Mouse (Mus musculus) kidney, postnatal 0 days (tissue): ENCODE results near the gene Gm9913. TPM values are rescaled to one million over a fixed set of nuclear protein-coding genes. Genes with fewer than 3 reads are reported as not detected.
A peak's percentile ranks its signal among the peaks of the same experiment; 100 is the strongest.

ENCODE experiments used
- ATAC-seq: fragments of 200-750 bp; cut with Nextera tagmentation; replicated peaks from 2 replicates; pipeline ENCODE4 v1.8.0; 2017; ENCODE audit warnings: low read depth, moderate number of reproducible peaks, moderate TSS enrichment, moderate library complexity; ENCODE audit not compliant: low FRiP score
- DNase-seq: peaks from one replicate; pipeline ENCODE4 v3.0.0-alpha.2; 2016; ENCODE audit warnings: low spot score
- H3K27ac ChIP-seq: fragments of 300-500 bp; sonication (generic); 2 replicates; pipeline ENCODE4 v1.5.1; 2014; ENCODE audit warnings: mild to moderate bottlenecking
- H3K27me3 ChIP-seq: fragments of 300-500 bp; sonication (generic); 2 replicates; pipeline ENCODE4 v1.6.1; 2014; ENCODE audit warnings: low read length, mixed read lengths; ENCODE audit not compliant: insufficient read depth
- H3K36me3 ChIP-seq: fragments of 300-500 bp; sonication (generic); 2 replicates; pipeline ENCODE4 v1.6.1; 2014; ENCODE audit warnings: low read length, mixed read lengths; ENCODE audit not compliant: insufficient read depth
- H3K4me1 ChIP-seq: fragments of 300-500 bp; sonication (generic); replicated peaks from 2 replicates; pipeline ENCODE4 v1.6.1; 2014; ENCODE audit warnings: antibody characterized with exemption, low read length, mixed read lengths; ENCODE audit not compliant: insufficient read depth
- H3K4me2 ChIP-seq: fragments of 300-500 bp; sonication (generic); 2 replicates; pipeline ENCODE4 v1.6.1; 2014; ENCODE audit warnings: mild to moderate bottlenecking, low read length, moderate library complexity, mixed read lengths
- H3K4me3 ChIP-seq: fragments of 300-500 bp; sonication (generic); replicated peaks from 2 replicates; pipeline ENCODE4 v1.5.1; 2014; ENCODE audit warnings: low read depth, low read length
- H3K9ac ChIP-seq: fragments of 300-500 bp; sonication (generic); 2 replicates; pipeline ENCODE4 v1.6.1; 2014; ENCODE audit warnings: low read depth, low read length
- H3K9me3 ChIP-seq: fragments of 300-500 bp; sonication (generic); replicated peaks from 2 replicates; pipeline ENCODE4 v1.6.1; 2016; ENCODE audit warnings: low read length, inconsistent platforms, mixed read lengths
- CTCF ChIP-seq: IDR thresholded peaks from 2 replicates; pipeline ENCODE4 v1.5.1; 2016; ENCODE audit warnings: antibody characterized with exemption, low read depth, mild to moderate bottlenecking, moderate library complexity
- WGBS: fragments of 180-500 bp; shearing (Covaris S2); extraction: QIAGEN DNeasy Blood & Tissue Kit; methylation state at CpG from one replicate; pipeline ENCODE4 v1.1.7; 2014; 5-methylcytosine and 5-hydroxymethylcytosine counted together
- polyA plus RNA-seq: library from polyadenylated mRNA; unstranded; fragments of >200 nt; fragmentation: Nextera tagmentation; extraction: Ambion mirVana; gene quantifications from 2 replicates; pipeline ENCODE4 v1.2.1, GENCODE M21; 2015

The Gm9913 gene
- polyA plus RNA-seq, 1 experiment from 2014 or later = 0.26 TPM

- Histone ChIP-seq H3K4me1 (no peaks in the 10 kb centered on the region), H3K27me3 (no peaks in the 10 kb centered on the region), H3K9me3 (no peaks in the 10 kb centered on the region), H3K4me3 (no peak overlapping the region), H3K27ac (no peak overlapping the region), H3K9ac (no peak overlapping the region), H3K36me3 (no peaks in the 10 kb centered on the region), H3K4me2 (no peak overlapping the region)
- DNase-seq (no peak), ATAC-seq (no peak)
- no peak for TF ChIP-seq CTCF
- WGBS = 60% methylated on average over 1 of the region's 1 CpGs
These were observed 38.8 kb downstream of the Gm9913 start for GRCm38 (mm10) chr2:125543646-125544045.

GRCm38 (mm10) chr2:125544986-125545385 lies 40.1 kb downstream of the Gm9913 start:
- no peak overlapping the region for H3K27ac ChIP-seq
- H3K4me2 ChIP-seq = no peak overlapping the region
- no peaks in the 10 kb centered on the region for H3K27me3 ChIP-seq
- TF ChIP-seq CTCF = no peak
- no peak overlapping the region for H3K4me3 ChIP-seq
- no peaks in the 10 kb centered on the region for H3K9me3 ChIP-seq
- no peaks in the 10 kb centered on the region for H3K36me3 ChIP-seq
- H3K4me1 ChIP-seq = no peaks in the 10 kb centered on the region
- whole genome bisulfite sequencing = 68% methylated on average over 3 of the region's 3 CpGs
- ATAC-seq (no peak), DNase-seq (no peak)
- H3K9ac ChIP-seq = no peak overlapping the region

DNA sequence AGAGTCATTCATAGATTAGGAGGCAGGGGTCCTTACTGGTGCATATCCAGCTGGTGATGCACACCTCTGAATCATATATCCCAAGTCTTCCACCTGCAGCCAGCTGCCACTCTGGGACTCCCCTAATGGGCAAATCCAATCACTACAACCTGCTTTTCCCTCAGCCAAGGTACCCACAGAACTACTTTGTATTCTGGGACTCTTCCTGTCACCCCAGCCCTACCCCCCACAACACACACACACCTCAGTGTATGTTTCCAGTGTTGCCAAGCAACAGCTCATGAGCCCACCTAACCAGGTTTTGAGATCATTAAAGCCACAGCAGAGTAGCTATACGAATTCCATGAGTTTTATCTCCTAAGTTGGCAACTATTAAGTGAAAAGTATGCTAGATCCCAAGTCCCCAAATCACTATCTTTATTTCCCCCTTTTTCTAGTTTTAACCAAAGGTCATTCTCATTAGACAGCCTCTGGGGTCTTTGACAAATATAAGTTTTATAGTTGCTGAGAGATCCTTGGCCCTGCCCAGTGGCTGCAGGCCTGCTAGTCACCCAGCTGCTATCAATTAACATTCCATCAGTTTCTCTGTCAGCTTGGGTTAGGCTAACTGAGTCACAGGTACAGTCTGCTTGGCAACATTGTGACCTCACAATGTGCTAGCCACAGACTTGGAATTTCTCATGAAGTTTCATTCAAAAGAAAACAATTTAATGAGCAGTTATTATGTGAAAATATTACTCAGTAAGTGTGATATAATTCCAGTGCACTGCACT lies 44.1 kb downstream of the Gm9913 start:
- ATAC-seq (no peak), DNase-seq (no peak)
- H3K4me2 ChIP-seq = no peak overlapping the region
- no peak overlapping the region for H3K9ac ChIP-seq
- no peak overlapping the region for H3K4me3 ChIP-seq
- H3K36me3 ChIP-seq = no peaks in the 10 kb centered on the region
- no peak for TF ChIP-seq CTCF
- no peak overlapping the region for H3K27ac ChIP-seq
- no peaks in the 10 kb centered on the region for H3K9me3 ChIP-seq
- no peaks in the 10 kb centered on the region for H3K27me3 ChIP-seq
- 66% methylated on average over 1 of the region's 1 CpGs for WGBS
- H3K4me1 ChIP-seq = no peaks in the 10 kb centered on the region

- H3K9ac ChIP-seq = no peak overlapping the region
- H3K4me3 ChIP-seq = no peak overlapping the region
- DNase-seq (peak; percentile 47), ATAC-seq (no peak)
- WGBS = 68% methylated on average over 6 of the region's 6 CpGs
- TF ChIP-seq CTCF = peak; percentile 57
- H3K4me2 ChIP-seq = no peak overlapping the region
- no peaks in the 10 kb centered on the region for H3K27me3 ChIP-seq
- H3K9me3 ChIP-seq = no peaks in the 10 kb centered on the region
- no peaks in the 10 kb centered on the region for H3K36me3 ChIP-seq
- no peak overlapping the region for H3K27ac ChIP-seq
- no peaks in the 10 kb centered on the region for H3K4me1 ChIP-seq
These were observed 50.9 kb downstream of the Gm9913 start for GRCm38 (mm10) chr2:125555830-125556229.

Other genes starting within 250 kb of the Gm9913 start
- 13.2 and 13.4 TPM in 2 replicates for gene Fbn1, start 2.9 kb downstream of the Gm9913 start, polyA plus RNA-seq
- 2.4 and 3.4 TPM in 2 replicates for gene Cep152, start 120.0 kb downstream of the Gm9913 start, polyA plus RNA-seq
- 106 and 120 TPM in 2 replicates for gene Eid1, start 168.0 kb downstream of the Gm9913 start, polyA plus RNA-seq
- 0.23 and 0.37 TPM in 2 replicates for gene Shc4, start 219.1 kb downstream of the Gm9913 start, polyA plus RNA-seq